Mouse (Mus musculus) intestine, embryonic 16.5 days (tissue): Measurements from ENCODE around the gene Hgd. TPM values are rescaled to one million over a fixed set of nuclear protein-coding genes. Genes with fewer than 3 reads are reported as not detected.

Experiments
- ATAC-seq: fragments of 200-750 bp; cut with Nextera tagmentation; 2 replicates; pipeline ENCODE4 v1.8.0; 2017; ENCODE audit warnings: moderate TSS enrichment, moderate library complexity
- H3K27ac ChIP-seq: fragments of 300-500 bp; sonication (generic); 2 replicates; pipeline ENCODE4 v1.5.1; 2014; ENCODE audit warnings: mild to moderate bottlenecking, low read length
- H3K27me3 ChIP-seq: fragments of 300-500 bp; sonication (generic); replicated peaks from 2 replicates; pipeline ENCODE4 v1.6.1; 2014; ENCODE audit warnings: low read length, control low read depth, mixed read lengths; ENCODE audit not compliant: control insufficient read depth, insufficient read depth
- H3K36me3 ChIP-seq: fragments of 300-500 bp; sonication (generic); 2 replicates; pipeline ENCODE4 v1.6.1; 2014; ENCODE audit warnings: low read length, control low read depth; ENCODE audit not compliant: control insufficient read depth, insufficient read depth
- H3K4me1 ChIP-seq: fragments of 300-500 bp; sonication (generic); 2 replicates; pipeline ENCODE4 v1.6.1; 2014; ENCODE audit warnings: low read length, control low read depth, mixed read lengths; ENCODE audit not compliant: control insufficient read depth, insufficient read depth
- H3K4me2 ChIP-seq: fragments of 300-500 bp; sonication (generic); 2 replicates; pipeline ENCODE4 v1.6.1; 2014; ENCODE audit warnings: low read depth, low read length, control low read depth
- H3K4me3 ChIP-seq: fragments of 300-500 bp; sonication (generic); 2 replicates; pipeline ENCODE4 v1.5.1; 2014; ENCODE audit warnings: mild to moderate bottlenecking, low read length
- H3K9ac ChIP-seq: fragments of 300-500 bp; sonication (generic); 2 replicates; pipeline ENCODE4 v1.6.1; 2014; ENCODE audit warnings: low read depth, low read length
- H3K9me3 ChIP-seq: fragments of 300-500 bp; sonication (generic); 2 replicates; pipeline ENCODE4 v1.6.1; 2016; ENCODE audit warnings: low read length, control low read depth; ENCODE audit not compliant: control insufficient read depth
- WGBS: fragments of 180-500 bp; shearing (Covaris S2); extraction: QIAGEN DNeasy Blood & Tissue Kit; methylation state at CpG from one replicate; pipeline ENCODE4 v1.1.7; 2014; 5-methylcytosine and 5-hydroxymethylcytosine counted together
- polyA plus RNA-seq: library from polyadenylated mRNA; unstranded; fragments of >200 nt; fragmentation: Nextera tagmentation; extraction: Ambion mirVana; gene quantifications from 2 replicates; pipeline ENCODE4 v1.2.1, GENCODE M21; 2015

Gene Hgd
- polyA plus RNA-seq, 1 experiment from 2014 or later: 1.2 TPM

GRCm38 (mm10) chr16:37590921-37591320, 11.0 kb downstream of the Hgd start:
- WGBS: 66% methylated on average over 3 of the region's 3 CpGs
- Histone ChIP-seq H3K4me1 (peaks cover 7% of the 10 kb centered on the region; the same call in 1 of the 2 replicates), H3K36me3 (no peaks in the 10 kb centered on the region), H3K4me3 (no peak overlapping the region), H3K4me2 (no peak overlapping the region), H3K27me3 (no peaks in the 10 kb centered on the region), H3K9ac (no peak overlapping the region), H3K9me3 (no peaks in the 10 kb centered on the region), H3K27ac (peak overlapping the region; percentile 73)
- ATAC-seq: peak; percentile 88

- H3K9me3 ChIP-seq: no peaks in the 10 kb centered on the region
- WGBS: 90% methylated on average over 8 of the region's 8 CpGs
- no peak overlapping the region; the same call in 1 of the 2 replicates for H3K27ac ChIP-seq
These were observed 11.6 kb downstream of the Hgd start for GRCm38 (mm10) chr16:37591551-37591950.

GRCm38 (mm10) chr16:37597412-37597811, 17.5 kb downstream of the Hgd start:
- H3K27ac ChIP-seq: no peak overlapping the region
- H3K4me1 ChIP-seq: 0 out of 2 replicates have a peak, but pooled peaks cover 3% of the 10 kb centered on the region
- no peak overlapping the region for H3K4me2 ChIP-seq
- ATAC-seq: peak; percentile 54
- 56% methylated on average over 5 of the region's 5 CpGs for WGBS
- H3K4me3 ChIP-seq: no peak overlapping the region
- H3K36me3 ChIP-seq: no peaks in the 10 kb centered on the region
- H3K27me3 ChIP-seq: no peaks in the 10 kb centered on the region
- no peak overlapping the region for H3K9ac ChIP-seq
- no peaks in the 10 kb centered on the region for H3K9me3 ChIP-seq

More at GRCm38 (mm10) chr16:37591551-37591950, 11.6 kb downstream of the Hgd start:
- H3K27me3 ChIP-seq: no peaks in the 10 kb centered on the region
- no peak overlapping the region for H3K4me3 ChIP-seq
- no peak overlapping the region for H3K4me2 ChIP-seq
- H3K9ac ChIP-seq: no peak overlapping the region
- no peaks in the 10 kb centered on the region for H3K36me3 ChIP-seq
- peaks cover 7% of the 10 kb centered on the region; the same call in 1 of the 2 replicates for H3K4me1 ChIP-seq
- no peak for ATAC-seq

- no peak overlapping the region for H3K27ac ChIP-seq
- ATAC-seq: peak; percentile 90
These were observed 18.5 kb downstream of the Hgd start for GRCm38 (mm10) chr16:37598463-37598862.

GRCm38 (mm10) chr16:37599326-37599725, 19.4 kb downstream of the Hgd start:
- Histone ChIP-seq H3K9me3 (no peaks in the 10 kb centered on the region), H3K4me1 (0 out of 2 replicates have a peak, but pooled peaks cover 3% of the 10 kb centered on the region), H3K27ac (no peak overlapping the region), H3K9ac (no peak overlapping the region), H3K27me3 (no peaks in the 10 kb centered on the region), H3K4me2 (no peak overlapping the region), H3K4me3 (no peak overlapping the region), H3K36me3 (no peaks in the 10 kb centered on the region)
- 74% methylated on average over 3 of the region's 3 CpGs for WGBS
- ATAC-seq: no peak

More at GRCm38 (mm10) chr16:37598463-37598862, 18.5 kb downstream of the Hgd start:
- no peak overlapping the region for H3K4me2 ChIP-seq
- no peak overlapping the region for H3K4me3 ChIP-seq
- H3K36me3 ChIP-seq: no peaks in the 10 kb centered on the region
- 64% methylated on average over 7 of the region's 7 CpGs for WGBS
- H3K9me3 ChIP-seq: no peaks in the 10 kb centered on the region
- 0 out of 2 replicates have a peak, but pooled peaks cover 3% of the 10 kb centered on the region for H3K4me1 ChIP-seq
- H3K27me3 ChIP-seq: no peaks in the 10 kb centered on the region
- H3K9ac ChIP-seq: no peak overlapping the region

- Histone ChIP-seq H3K27ac (no peak overlapping the region), H3K4me1 (no peaks in the 10 kb centered on the region), H3K4me2 (no peak overlapping the region), H3K36me3 (no peaks in the 10 kb centered on the region), H3K9ac (no peak overlapping the region), H3K9me3 (no peaks in the 10 kb centered on the region), H3K27me3 (no peaks in the 10 kb centered on the region), H3K4me3 (no peak overlapping the region)
- WGBS: 93% methylated on average over 1 of the region's 1 CpGs
- ATAC-seq: no peak
These were observed 23.5 kb downstream of the Hgd start for GRCm38 (mm10) chr16:37603431-37603830.

- no peak overlapping the region for H3K9ac ChIP-seq
- WGBS: 56% methylated on average over 6 of the region's 6 CpGs
- no peaks in the 10 kb centered on the region for H3K9me3 ChIP-seq
These were observed 24.3 kb downstream of the Hgd start for GRCm38 (mm10) chr16:37604243-37604642.

GRCm38 (mm10) chr16:37610333-37610732, 30.4 kb downstream of the Hgd start:
- Histone ChIP-seq H3K27me3 (no peaks in the 10 kb centered on the region), H3K4me1 (no peaks in the 10 kb centered on the region), H3K27ac (no peak overlapping the region), H3K4me2 (no peak overlapping the region), H3K4me3 (no peak overlapping the region), H3K36me3 (no peaks in the 10 kb centered on the region), H3K9me3 (no peaks in the 10 kb centered on the region), H3K9ac (no peak overlapping the region)
- ATAC-seq: no peak
- whole genome bisulfite sequencing: 74% methylated on average over 8 of the region's 8 CpGs

More at GRCm38 (mm10) chr16:37604243-37604642, 24.3 kb downstream of the Hgd start:
- Histone ChIP-seq H3K4me3 (no peak overlapping the region), H3K27me3 (no peaks in the 10 kb centered on the region), H3K27ac (no peak overlapping the region), H3K36me3 (no peaks in the 10 kb centered on the region), H3K4me1 (no peaks in the 10 kb centered on the region), H3K4me2 (no peak overlapping the region)
- no peak for ATAC-seq

GRCm38 (mm10) chr16:37611072-37611471, 31.1 kb downstream of the Hgd start:
- Histone ChIP-seq H3K36me3 (no peaks in the 10 kb centered on the region), H3K9ac (no peak overlapping the region), H3K27me3 (no peaks in the 10 kb centered on the region), H3K9me3 (no peaks in the 10 kb centered on the region), H3K4me3 (no peak overlapping the region), H3K4me1 (no peaks in the 10 kb centered on the region), H3K4me2 (no peak overlapping the region), H3K27ac (no peak overlapping the region)
- no peak for ATAC-seq
- 73% methylated on average over 7 of the region's 7 CpGs for WGBS

- no peak for ATAC-seq
- Histone ChIP-seq H3K4me2 (no peak overlapping the region), H3K9me3 (no peaks in the 10 kb centered on the region), H3K27ac (no peak overlapping the region), H3K36me3 (no peaks in the 10 kb centered on the region), H3K27me3 (no peaks in the 10 kb centered on the region), H3K4me3 (no peak overlapping the region), H3K4me1 (no peaks in the 10 kb centered on the region), H3K9ac (no peak overlapping the region)
- 88% methylated on average over 5 of the region's 5 CpGs for WGBS
These were observed 32.1 kb downstream of the Hgd start for GRCm38 (mm10) chr16:37612013-37612412.
